ENCODE assay signal across 11 mouse cellular contexts in genomic region chr9:22814407-22815092, GRCm38 (mm10).
A peak's percentile ranks its signal among the peaks of the same experiment; 100 is the strongest.
DNase-seq lines count a peak whose midpoint lies in the region; ATAC-seq and TF ChIP-seq lines count a peak whose summit lies in the region.
"Had no signal": no experiment of that assay in that cellular context is flagged by ENCODE, and none has a peak within 500 bp of the region (broad histone marks: within the 10 kb centered on the region; RNA-seq: fewer than 3 reads in every experiment).

No protein-coding gene starts in this region.

- H3K4me1 ChIP-seq in heart, adult 2 months (ENCODE audit: control insufficient read depth, insufficient read depth, low read length), result peaks cover 18% of the 10 kb centered on the region
- H3K4me1 ChIP-seq in midbrain, embryonic 13.5 days (replicated peaks), result no peaks in the 10 kb centered on the region
- no peaks in the 10 kb centered on the region for H3K4me1 ChIP-seq in midbrain, embryonic 11.5 days (ENCODE audit: control insufficient read depth, insufficient read depth, low read length)

- TF ChIP-seq POLR2A in heart, adult 2 months (IDR thresholded peaks at IDR 0.05; ENCODE audit: insufficient read depth, low read depth, low read length), result no peak

- no peak for TF ChIP-seq CTCF in heart, adult 2 months (IDR thresholded peaks at IDR 0.05)

- H3K27me3 ChIP-seq in heart, adult 2 months (ENCODE audit: control insufficient read depth, insufficient read depth, low read length), result no peaks in the 10 kb centered on the region
- no peaks in the 10 kb centered on the region for H3K27me3 ChIP-seq in midbrain, embryonic 13.5 days
- H3K27me3 ChIP-seq in midbrain, embryonic 11.5 days (ENCODE audit: control insufficient read depth, insufficient read depth, low read length), result no peaks in the 10 kb centered on the region
- H3K27me3 ChIP-seq: embryonic facial prominence, embryonic 13.5 days had no signal

- H3K9ac ChIP-seq in heart, adult 2 months (ENCODE audit: low read depth, low read length), result no peak overlapping the region
- H3K9ac ChIP-seq in midbrain, embryonic 13.5 days (replicated peaks), result no peak overlapping the region
- H3K9ac ChIP-seq in midbrain, embryonic 11.5 days (ENCODE audit: low read length), result no peak overlapping the region
- H3K9ac ChIP-seq: embryonic facial prominence, embryonic 13.5 days had no signal

- no peak overlapping the region for H3K4me3 ChIP-seq in heart, adult 2 months
- no peak overlapping the region for H3K4me3 ChIP-seq in midbrain, embryonic 13.5 days (replicated peaks)
- H3K4me3 ChIP-seq in midbrain, embryonic 11.5 days (ENCODE audit: low read depth, low read length), result no peak overlapping the region
- H3K4me3 ChIP-seq: embryonic facial prominence, embryonic 13.5 days had no signal

- no peaks in the 10 kb centered on the region for H3K9me3 ChIP-seq in midbrain, embryonic 13.5 days
- no peaks in the 10 kb centered on the region for H3K9me3 ChIP-seq in midbrain, embryonic 11.5 days (ENCODE audit: control insufficient read depth, low read length)
- H3K9me3 ChIP-seq: embryonic facial prominence, embryonic 13.5 days had no signal

- H3K4me2 ChIP-seq in midbrain, embryonic 13.5 days (replicated peaks), result no peak overlapping the region
- no peak overlapping the region for H3K4me2 ChIP-seq in midbrain, embryonic 11.5 days
- H3K4me2 ChIP-seq: embryonic facial prominence, embryonic 13.5 days had no signal

- DNase-seq in heart, adult 2 months, result no peak
- no peak for DNase-seq in heart, postnatal 10 days
- no peak for DNase-seq in midbrain, embryonic 11.5 days (ENCODE audit: low spot score, missing footprints)
- no peak for DNase-seq in left cerebral cortex, adult 8-10 months (ENCODE audit: low spot score in 2 of 2)
- DNase-seq: kidney, adult 8-10 months had no signal

- ATAC-seq in midbrain, embryonic 13.5 days, result 0 out of 2 replicates have a peak, but pooled peaks have one; percentile 50
- ATAC-seq in midbrain, embryonic 11.5 days (ENCODE audit: low FRiP score), result no peak
- peak; percentile 72 for ATAC-seq in granulocyte monocyte progenitor cell, adult 5-6 weeks (replicated peaks; ENCODE audit: poor library complexity, severe bottlenecking)
- ATAC-seq in megakaryocyte, adult 5-6 weeks (ENCODE audit: poor library complexity, severe bottlenecking), result peak; percentile 62
- ATAC-seq in activated CD4-positive, CD25-positive, alpha-beta regulatory T cell, adult 4 months, result no peak
- ATAC-seq: CD4-positive, CD25-positive, alpha-beta regulatory T cell, adult 4 months had no signal

- no peaks in the 10 kb centered on the region; the same call in none of the 2 replicates for H3K36me3 ChIP-seq in heart, adult 2 months (ENCODE audit: control insufficient read depth, insufficient read depth, low read length)
- H3K36me3 ChIP-seq in midbrain, embryonic 13.5 days, result no peaks in the 10 kb centered on the region
- H3K36me3 ChIP-seq in midbrain, embryonic 11.5 days (ENCODE audit: control insufficient read depth, insufficient read depth, low read length), result no peaks in the 10 kb centered on the region
- H3K36me3 ChIP-seq: embryonic facial prominence, embryonic 13.5 days had no signal

- H3K27ac ChIP-seq in heart, adult 2 months, result peak overlapping the region; percentile 21
- H3K27ac ChIP-seq in midbrain, embryonic 13.5 days, result no peak overlapping the region
- no peak overlapping the region for H3K27ac ChIP-seq in midbrain, embryonic 11.5 days (ENCODE audit: low read depth, low read length)
- H3K27ac ChIP-seq: embryonic facial prominence, embryonic 13.5 days had no signal

- no peak for TF ChIP-seq EP300 in heart, adult 2 months (IDR thresholded peaks at IDR 0.05; ENCODE audit: insufficient read depth, low read depth, low read length)

- 43% methylated on average over 9 of the region's 9 CpGs for WGBS in heart, adult 2 months
- 73% methylated on average over 9 of the region's 9 CpGs for WGBS in midbrain, embryonic 13.5 days
- WGBS in midbrain, embryonic 11.5 days, result 71% methylated on average over 9 of the region's 9 CpGs

- intact Hi-C loops in heart, adult 2 months (cut with DNase I), result no loop called here
- intact Hi-C loops in heart, postnatal 10 days (cut with DNase I), result no loop called here

- H3K79me2 ChIP-seq in heart, adult 2 months (replicated peaks; ENCODE audit: control insufficient read depth, insufficient read depth, low read length), result no peaks in the 10 kb centered on the region

Comparison
In these comparisons a context has a peak if more than half of its experiments do, and no peak if none do; other contexts are left out.
1. ATAC-seq: peak in midbrain, embryonic 13.5 days (single experiment), granulocyte monocyte progenitor cell, adult 5-6 weeks (single experiment) and megakaryocyte, adult 5-6 weeks (single experiment); none in midbrain, embryonic 11.5 days (single experiment) and activated CD4-positive, CD25-positive, alpha-beta regulatory T cell, adult 4 months (single experiment).